9 mouse cellular contexts compared by ENCODE assay signal in genomic region chr1:72535725-72536571, GRCm38 (mm10). TPM values are rescaled to one million over a fixed set of nuclear protein-coding genes. Genes with fewer than 3 reads are reported as not detected.
DNase-seq lines count a peak whose midpoint lies in the region; ATAC-seq and TF ChIP-seq lines count a peak whose summit lies in the region.
"Had no signal": no experiment of that assay in that cellular context is flagged by ENCODE, and none has a peak within 500 bp of the region (broad histone marks: within the 10 kb centered on the region; RNA-seq: fewer than 3 reads in every experiment).

No protein-coding gene starts in this region.

- H3K4me2 ChIP-seq in kidney, postnatal 0 days (ENCODE audit: low read length): peak overlapping the region; percentile 56
- peak overlapping the region; percentile 92 for H3K4me2 ChIP-seq in forebrain, postnatal 0 days (ENCODE audit: low read depth)

- no peak for TF ChIP-seq POLR2A in kidney, adult 2 months (IDR thresholded peaks at IDR 0.05; ENCODE audit: low read depth, low read length)
- no peak for TF ChIP-seq POLR2A in cerebellum, adult 2 months (IDR thresholded peaks at IDR 0.05; ENCODE audit: borderline replicate concordance, insufficient read depth, low read length)

- peaks cover 8% of the 10 kb centered on the region for H3K4me1 ChIP-seq in kidney, postnatal 0 days (replicated peaks; ENCODE audit: insufficient read depth, low read length)
- H3K4me1 ChIP-seq in kidney, adult 2 months (ENCODE audit: control insufficient read depth, insufficient read depth, low read length): no peaks in the 10 kb centered on the region
- no peaks in the 10 kb centered on the region; the same call in 1 of the 2 replicates for H3K4me1 ChIP-seq in cerebellum, adult 2 months (ENCODE audit: control insufficient read depth, insufficient read depth, low read length)
- peaks cover 28% of the 10 kb centered on the region; the same call in 1 of the 2 replicates for H3K4me1 ChIP-seq in forebrain, postnatal 0 days (ENCODE audit: insufficient read depth)

- peak; percentile 13 for DNase-seq in kidney, postnatal 0 days (ENCODE audit: low spot score)
- no peak for DNase-seq in kidney, adult 2 months
- DNase-seq in cerebellum, adult 2 months: peak; percentile 16 to 36
- peak; percentile 57 for DNase-seq in forebrain, postnatal 0 days
- DNase-seq in left cerebral cortex, postnatal 25 days (ENCODE audit: low spot score in 2 of 2): peak; percentile 50 to 52
- peak; percentile 39 for DNase-seq in right cerebral cortex, adult 18-20 months
- no peak for DNase-seq in natural killer cell, adult 2 months (ENCODE audit: low spot score in 2 of 2)
- DNase-seq in spleen, postnatal 4 days (ENCODE audit: low spot score in 2 of 2): no peak

- peak overlapping the region; percentile 20 for H3K4me3 ChIP-seq in kidney, postnatal 0 days (replicated peaks; ENCODE audit: low read depth, low read length)
- H3K4me3 ChIP-seq in kidney, adult 2 months (ENCODE audit: insufficient read depth, low read depth, low read length): no peak overlapping the region
- H3K4me3 ChIP-seq in cerebellum, adult 2 months (replicated peaks; ENCODE audit: insufficient read depth, low read depth, low read length): peak overlapping the region; percentile 79
- peak overlapping the region; percentile 74 for H3K4me3 ChIP-seq in forebrain, postnatal 0 days (ENCODE audit: low read depth, low read length)

- peak; percentile 54; the same call in 1 of the 2 replicates for ATAC-seq in kidney, postnatal 0 days (replicated peaks; ENCODE audit: low FRiP score, low read depth)
- ATAC-seq in forebrain, postnatal 0 days: peak; percentile 61

- no peak for TF ChIP-seq CTCF in kidney, postnatal 0 days (IDR thresholded peaks at IDR 0.05; ENCODE audit: low read depth)
- TF ChIP-seq CTCF in kidney, adult 2 months (conservative IDR thresholded peaks at IDR 0.05; ENCODE audit: insufficient read depth, insufficient read length, low read depth, low read length): no peak
- TF ChIP-seq CTCF in cerebellum, adult 2 months (IDR thresholded peaks at IDR 0.05; ENCODE audit: borderline replicate concordance, insufficient read depth, low read depth, low read length): no peak
- TF ChIP-seq CTCF in forebrain, postnatal 0 days (IDR thresholded peaks at IDR 0.05; ENCODE audit: low read depth): no peak

- H3K9ac ChIP-seq in kidney, postnatal 0 days (ENCODE audit: low read depth, low read length): no peak overlapping the region
- H3K9ac ChIP-seq in forebrain, postnatal 0 days: peak overlapping the region; percentile 87

- no peaks in the 10 kb centered on the region for H3K9me3 ChIP-seq in kidney, postnatal 0 days (replicated peaks; ENCODE audit: low read length)
- H3K9me3 ChIP-seq in forebrain, postnatal 0 days (ENCODE audit: low read length): no peaks in the 10 kb centered on the region

- no peaks in the 10 kb centered on the region for H3K36me3 ChIP-seq in kidney, postnatal 0 days (ENCODE audit: insufficient read depth, low read length)
- H3K36me3 ChIP-seq in kidney, adult 2 months (ENCODE audit: control insufficient read depth, insufficient read depth, low read length): no peaks in the 10 kb centered on the region
- no peaks in the 10 kb centered on the region for H3K36me3 ChIP-seq in forebrain, postnatal 0 days (ENCODE audit: insufficient read depth)

- H3K27me3 ChIP-seq in kidney, postnatal 0 days (ENCODE audit: insufficient read depth, low read length): peaks cover 27% of the 10 kb centered on the region; the same call in 1 of the 2 replicates
- H3K27me3 ChIP-seq in kidney, adult 2 months (replicated peaks; ENCODE audit: control insufficient read depth, insufficient read depth, low read length): peaks cover 2% of the 10 kb centered on the region; the same call in 1 of the 2 replicates
- H3K27me3 ChIP-seq in cerebellum, adult 2 months (ENCODE audit: control insufficient read depth, insufficient read depth, low read length): no peaks in the 10 kb centered on the region
- no peaks in the 10 kb centered on the region for H3K27me3 ChIP-seq in forebrain, postnatal 0 days (ENCODE audit: insufficient read depth, low read length)

- H3K27ac ChIP-seq in kidney, postnatal 0 days: no peak overlapping the region
- no peak overlapping the region for H3K27ac ChIP-seq in kidney, adult 2 months (ENCODE audit: insufficient read depth, low read depth, low read length)
- no peak overlapping the region for H3K27ac ChIP-seq in cerebellum, adult 2 months (ENCODE audit: insufficient read depth, low read length)
- peak overlapping the region; percentile 82 for H3K27ac ChIP-seq in forebrain, postnatal 0 days (ENCODE audit: low read depth, low read length)

- WGBS in kidney, postnatal 0 days: under 1% methylated on average over 35 of the region's 36 CpGs
- WGBS in kidney, adult 2 months: 2% methylated on average over 36 of the region's 36 CpGs
- WGBS in cerebellum, adult 2 months: 5% methylated on average over 36 of the region's 36 CpGs
- WGBS in forebrain, postnatal 0 days: 2% methylated on average over 36 of the region's 36 CpGs

- intact Hi-C loops in left cerebral cortex, postnatal 25 days (cut with DNase I): loop anchor here (5.0 kb wide), 3 partner anchors 41 to 229 kb away; partner anchors contain the start of gene Xrcc5

RNA-seq across cellular contexts. Expression of gene March4, which starts 0.8 kb away (rescaled TPM):
- polyA plus RNA-seq in kidney, postnatal 0 days (2015; fragmentation: Nextera tagmentation; extraction: Ambion mirVana): not detected in 2 replicates
- 0.05 TPM in 1 of 2 replicates, not detected in the other for polyA plus RNA-seq in kidney, adult 2 months (2012; rRNA removed)
- 6.5 and 7.5 TPM in 2 replicates for polyA plus RNA-seq in cerebellum, adult 2 months (2012; rRNA removed)
- 31.2 and 33.2 TPM in 2 replicates for total RNA-seq in forebrain, postnatal 0 days (2014; rRNA removed)
- polyA plus RNA-seq in forebrain, postnatal 0 days (2015; fragmentation: Nextera tagmentation; extraction: Ambion mirVana): 6.5 and 9.4 TPM in 2 replicates
- total RNA-seq in left cerebral cortex, postnatal 25 days (2021): 10 to 100 TPM; 24.4 to 25.9 TPM
- total RNA-seq: liver, adult 2 months had no signal
- polyA plus RNA-seq: liver, adult 2 months had no signal

RNA-seq across cellular contexts. Expression of gene Smarcal1, which starts 47.1 kb away (rescaled TPM):
- 13.5 and 13.8 TPM in 2 replicates for polyA plus RNA-seq in kidney, postnatal 0 days (2015; fragmentation: Nextera tagmentation; extraction: Ambion mirVana)
- polyA plus RNA-seq in kidney, adult 2 months (2012; rRNA removed): 22.5 and 24.3 TPM in 2 replicates
- 46.9 and 47.7 TPM in 2 replicates for polyA plus RNA-seq in cerebellum, adult 2 months (2012; rRNA removed)
- 40.9 and 43.7 TPM in 2 replicates for total RNA-seq in forebrain, postnatal 0 days (2014; rRNA removed)
- 16.2 and 19.0 TPM in 2 replicates for polyA plus RNA-seq in forebrain, postnatal 0 days (2015; fragmentation: Nextera tagmentation; extraction: Ambion mirVana)
- total RNA-seq in left cerebral cortex, postnatal 25 days (2021): 10 to 100 TPM; 58.3 to 61.5 TPM

Comparison
In these comparisons a context has a peak if more than half of its experiments do, and no peak if none do; other contexts are left out.
1. DNase-seq: peak in kidney, postnatal 0 days (single experiment), cerebellum, adult 2 months (2 of 2), forebrain, postnatal 0 days (single experiment), left cerebral cortex, postnatal 25 days (2 of 2) and right cerebral cortex, adult 18-20 months (single experiment); none in kidney, adult 2 months (single experiment), natural killer cell, adult 2 months (0 of 2) and spleen, postnatal 4 days (0 of 2).